Mouse (Mus musculus): ENCODE data around the gene Ctnnd1.
A peak's percentile ranks its signal among the peaks of the same experiment; 100 is the strongest.
"Not testable (repeated sequence)": the region's sequence is repeated elsewhere in the genome, so short reads cannot be mapped to it uniquely, and the experiment has no call there.

Gene Ctnnd1

GRCm38 (mm10) chr2:84650464-84651195, at the start of gene Ctnnd1:
TSS of gene Ctnnd1 (minus strand) at chr2:84650765.
- DNase-seq (ENCODE audit: low spot score in 2 of 2): peak; percentile 43 to 76

- DNase-seq (ENCODE audit: low spot score in 2 of 2): no peak
Observed at GRCm38 (mm10) chr2:84695007-84695695, 44.6 kb upstream of the Ctnnd1 start.

DNA sequence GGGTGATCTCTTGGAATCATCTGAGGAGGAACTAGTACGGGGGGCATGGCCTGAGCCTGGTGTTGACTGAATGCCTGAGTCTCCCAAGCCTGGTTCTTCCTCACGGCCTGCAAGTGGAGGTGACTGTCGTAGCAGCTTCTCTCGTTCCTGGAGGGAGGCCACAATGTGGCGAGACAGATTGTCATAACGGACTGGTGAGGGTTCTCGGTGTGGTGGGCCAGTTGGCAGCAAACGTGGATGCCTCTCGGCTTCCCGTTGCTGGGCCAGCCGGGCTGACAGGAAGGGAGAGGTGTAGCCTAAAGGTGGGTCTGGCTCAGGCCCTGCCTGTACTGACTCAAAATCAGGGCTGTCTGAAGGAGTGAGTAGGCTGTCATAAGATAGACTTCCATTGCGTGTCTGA, 39.5 kb upstream of the Ctnnd1 start:
- DNase-seq (ENCODE audit: low spot score in 2 of 2): no peak

- no peak for DNase-seq (ENCODE audit: low spot score in 2 of 2)
Observed at GRCm38 (mm10) chr2:84688080-84688844, 37.7 kb upstream of the Ctnnd1 start.

DNA sequence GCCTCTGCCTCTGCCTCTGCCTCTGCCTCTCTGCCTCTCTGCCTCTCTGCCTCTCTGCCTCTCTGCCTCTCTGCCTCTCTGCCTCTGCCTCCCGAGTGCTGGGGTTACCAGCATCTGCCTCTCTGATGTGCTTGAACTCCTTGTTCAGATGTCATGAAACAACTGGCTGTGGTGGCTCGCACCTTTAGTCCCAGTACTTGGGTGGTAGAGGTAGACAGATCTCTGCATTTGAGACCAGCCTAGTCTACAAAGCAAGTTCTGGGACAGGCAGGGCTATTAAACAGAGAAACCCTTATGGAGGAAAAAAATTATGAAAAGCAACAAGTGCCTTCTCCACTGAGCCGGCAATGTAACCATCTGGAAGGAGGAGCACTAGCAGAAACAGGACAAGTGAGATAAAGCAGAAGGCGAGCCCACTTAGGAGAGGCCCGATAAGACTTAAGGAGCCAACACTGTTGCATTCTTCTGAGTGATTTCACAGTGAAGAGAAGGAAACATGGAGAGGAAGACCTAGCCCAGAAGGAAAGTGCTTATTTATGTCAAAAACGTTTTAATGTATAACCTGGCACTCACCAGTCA, 32.1 kb upstream of the Ctnnd1 start:
- DNase-seq (ENCODE audit: low spot score in 2 of 2): no peak

- no peak for DNase-seq (ENCODE audit: low spot score in 2 of 2)
Observed at GRCm38 (mm10) chr2:84679016-84679415, 28.5 kb upstream of the Ctnnd1 start, which contains the start of gene Tmx2. TSS of gene Tmx2 (minus strand) at chr2:84679140.

DNA sequence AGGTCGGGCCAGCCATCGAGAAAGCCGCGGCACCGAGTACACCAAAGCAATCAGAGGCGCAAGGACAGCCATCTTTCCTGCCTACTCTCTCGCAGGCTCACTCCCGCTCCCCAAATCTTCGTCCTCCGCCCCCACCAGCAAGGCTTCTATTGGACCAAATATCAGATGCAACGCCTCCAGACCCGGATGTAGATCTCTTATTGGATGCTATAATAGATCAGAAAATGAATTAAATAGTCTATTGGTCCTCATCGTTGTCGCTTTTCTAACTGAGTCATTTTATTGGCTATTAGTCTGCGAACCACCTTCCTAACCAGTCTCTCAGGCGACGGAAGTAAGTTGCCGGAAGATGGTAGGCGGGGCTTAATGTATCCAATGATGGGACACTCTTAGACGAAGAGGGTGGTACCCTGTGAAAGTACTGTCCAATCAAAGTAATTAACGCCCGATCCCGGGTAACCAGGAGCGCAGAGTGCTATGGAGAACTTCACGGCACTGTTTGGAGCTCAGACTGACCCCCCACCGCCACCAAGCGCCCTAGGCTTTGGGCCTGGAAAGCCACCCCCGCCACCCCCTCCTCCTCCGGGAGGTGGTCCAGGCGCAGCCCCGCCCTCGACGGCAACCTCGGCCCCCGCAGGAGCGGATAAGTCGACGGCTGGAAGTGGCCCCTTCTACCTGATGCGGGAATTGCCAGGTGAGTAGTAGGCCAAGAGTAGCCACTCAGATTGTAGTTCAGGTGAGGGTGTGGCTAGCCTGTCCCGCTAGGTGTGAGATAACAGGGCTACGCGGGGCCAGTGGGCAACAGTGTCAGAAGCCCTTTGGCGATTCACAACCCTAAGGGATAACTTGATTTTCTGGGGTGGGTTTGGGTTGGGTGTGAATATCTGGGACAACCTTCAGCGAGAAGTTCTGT, 27.7 kb upstream of the Ctnnd1 start, which contains the start of the genes Gm28635 and Med19:
TSS of gene Gm28635 (minus strand) at position 74 of the 913 bp plus-strand sequence.
TSS of gene Med19 (plus strand) at position 435 of the 913 bp plus-strand sequence.
- DNase-seq (ENCODE audit: low spot score in 2 of 2): peak; percentile 59 to 83

DNA sequence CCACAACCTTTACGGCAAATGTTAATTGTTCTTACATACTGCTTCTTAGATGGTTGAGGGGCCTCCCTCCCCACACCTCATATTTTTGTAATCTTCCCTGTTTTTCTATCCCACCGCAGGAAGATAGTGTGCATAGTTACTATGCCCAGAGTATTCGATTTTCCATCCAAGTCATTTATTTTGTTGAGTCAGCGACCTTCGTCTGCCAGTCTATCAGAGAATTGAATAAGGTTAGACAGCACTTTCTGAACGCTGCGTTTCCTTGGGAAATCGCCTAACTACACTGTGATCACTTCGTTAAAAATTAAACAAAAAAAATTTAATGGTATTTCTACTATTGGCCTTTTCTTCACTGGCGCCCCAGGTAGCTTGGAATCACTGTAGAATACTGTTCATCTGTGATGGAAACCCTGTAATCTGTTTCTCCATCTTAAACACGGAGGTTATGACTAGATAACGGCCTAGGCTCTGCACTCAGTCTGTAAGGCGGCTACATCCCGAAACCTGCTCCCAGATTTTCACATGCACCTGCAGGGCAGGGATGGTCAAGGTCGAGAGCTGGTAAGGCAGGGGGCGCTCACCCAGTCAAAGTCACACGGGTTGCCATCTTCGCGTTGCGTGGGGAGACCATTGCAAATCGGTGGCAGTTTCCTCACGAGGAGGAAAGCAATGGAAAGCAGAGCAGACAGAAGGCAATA, 26.9 kb upstream of the Ctnnd1 start:
- no peak for DNase-seq (ENCODE audit: low spot score in 2 of 2)

DNA sequence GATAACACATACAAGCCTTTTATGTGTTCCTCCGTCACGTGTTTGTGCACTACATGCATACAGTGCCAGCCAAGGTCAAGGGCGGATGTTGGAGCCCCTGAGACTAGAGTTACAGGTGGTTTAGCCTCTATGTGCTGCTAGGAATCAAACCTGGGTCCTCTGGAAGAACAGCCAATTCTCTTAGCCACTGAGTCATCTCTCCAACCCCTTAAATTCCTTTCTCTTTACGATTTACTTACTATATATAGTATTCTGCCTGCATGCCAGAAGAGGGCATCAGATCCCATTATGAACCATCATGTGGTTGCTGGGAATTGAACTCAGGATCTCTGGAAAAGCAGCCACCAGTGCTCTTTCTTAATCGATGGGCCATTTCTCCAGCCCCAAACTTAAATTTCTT, 21.0 kb upstream of the Ctnnd1 start:
- not testable (repeated sequence) for DNase-seq (ENCODE audit: low spot score in 2 of 2)

DNA sequence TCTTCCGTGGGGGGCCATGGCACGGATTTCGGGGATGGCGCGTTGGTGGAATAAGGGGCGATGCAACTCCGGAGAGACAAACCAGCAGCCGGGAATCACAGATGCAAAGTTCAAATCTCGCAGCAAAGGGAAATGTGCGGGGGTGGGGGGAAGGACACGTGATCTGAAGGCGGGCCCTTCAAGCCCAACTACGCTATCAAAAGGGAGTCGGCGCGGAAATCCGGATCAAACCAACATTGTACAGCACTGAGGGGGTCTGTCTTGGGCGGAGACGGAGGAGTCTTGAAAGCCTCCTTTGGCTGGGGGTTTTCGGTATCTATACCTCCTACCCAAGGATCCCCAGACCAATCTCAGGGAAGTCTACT, 20.0 kb upstream of the Ctnnd1 start, which contains the start of gene Selenoh:
TSS of gene Selenoh (minus strand) at position 202 of the 365 bp plus-strand sequence.
- peak; percentile 75 to 86 for DNase-seq (ENCODE audit: low spot score in 2 of 2)

- DNase-seq (ENCODE audit: low spot score in 2 of 2): peak in 1 of 2 experiments; percentile 37
Observed at GRCm38 (mm10) chr2:84669828-84670568, 19.4 kb upstream of the Ctnnd1 start.

- DNase-seq (ENCODE audit: low spot score in 2 of 2): no peak
Observed at GRCm38 (mm10) chr2:84666081-84666480, 15.5 kb upstream of the Ctnnd1 start.

DNA sequence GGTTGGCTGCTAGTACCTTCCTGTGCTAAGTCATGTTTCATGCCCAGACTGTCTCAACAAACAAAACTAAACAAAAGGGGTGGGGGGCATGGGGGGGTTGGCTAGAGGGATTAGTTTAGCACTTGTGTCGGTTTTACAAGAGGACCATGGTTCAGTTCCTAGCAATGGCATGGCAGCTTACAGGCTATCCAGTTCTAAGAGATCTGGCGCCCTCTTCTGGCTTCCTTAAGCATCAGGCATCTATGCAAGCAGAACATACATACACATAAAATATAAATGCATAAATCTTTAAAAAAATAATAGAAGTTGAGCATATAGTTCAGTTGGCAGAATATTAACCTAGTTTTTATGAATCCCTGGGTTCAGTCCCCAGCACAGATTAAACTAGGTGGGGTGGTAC, 12.3 kb upstream of the Ctnnd1 start:
- DNase-seq (ENCODE audit: low spot score in 2 of 2): no peak

DNA sequence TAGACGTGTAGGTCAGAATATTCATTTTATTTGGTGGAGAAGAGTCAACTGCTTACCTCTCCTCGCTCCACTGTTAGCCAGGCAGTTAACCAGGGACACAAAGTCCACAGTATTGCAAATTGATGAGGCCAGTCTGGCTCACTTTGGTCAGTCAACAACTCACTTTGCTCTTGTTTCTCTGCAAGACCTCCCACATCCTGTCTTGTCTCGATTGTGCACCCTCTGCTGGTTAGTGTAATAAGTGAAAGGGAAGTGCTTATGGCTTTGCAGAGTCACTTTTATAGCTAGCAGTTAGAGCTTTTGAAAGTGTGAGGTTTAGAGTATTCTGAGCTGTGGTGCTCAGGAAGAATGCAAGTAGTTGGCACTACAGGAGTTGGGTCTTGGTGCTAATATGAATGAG, 9.7 kb upstream of the Ctnnd1 start:
- DNase-seq (ENCODE audit: low spot score in 2 of 2): no peak

DNA sequence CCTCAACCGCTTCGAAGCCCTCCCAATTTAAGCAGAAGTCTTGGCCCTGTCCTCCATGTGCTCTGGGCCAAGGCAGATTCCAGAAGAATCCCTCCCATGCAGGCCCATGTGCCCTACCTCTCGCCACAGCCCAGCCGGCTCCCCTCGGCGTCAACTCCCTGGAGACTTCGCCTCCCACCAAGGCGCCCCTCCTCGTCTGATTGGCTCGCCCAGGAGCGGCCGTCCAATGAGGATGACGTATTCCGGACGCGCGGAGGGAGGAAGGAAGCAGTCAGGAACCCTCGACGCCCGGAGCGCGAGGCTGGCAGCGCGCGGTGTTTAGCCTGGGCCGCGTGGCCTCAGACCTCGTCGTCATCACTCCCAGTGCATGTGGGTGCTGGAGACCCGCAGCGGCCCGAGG, 8.2 kb upstream of the Ctnnd1 start, which contains the start of gene Btbd18:
TSS of gene Btbd18 (plus strand) at position 274 of the 400 bp plus-strand sequence.
- DNase-seq (ENCODE audit: low spot score in 2 of 2): no peak

DNA sequence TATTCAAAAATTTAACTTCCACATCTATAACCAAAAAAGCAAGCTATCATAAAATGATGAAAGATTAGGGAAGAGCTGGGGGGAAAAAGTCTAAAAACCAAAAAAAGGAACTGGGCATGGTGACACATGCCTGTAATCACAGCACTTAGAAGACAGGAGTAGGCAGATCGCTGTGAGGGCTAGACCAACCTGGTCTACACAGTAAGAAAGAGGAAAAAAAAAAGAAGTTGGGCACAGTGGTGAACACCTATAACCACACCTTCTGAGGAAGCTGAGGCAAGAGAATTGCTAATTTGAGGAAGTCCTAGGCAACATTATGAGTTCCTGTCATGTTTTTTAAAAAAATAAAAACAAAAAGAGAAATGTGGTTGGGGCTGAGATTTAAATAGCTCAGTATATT, 5.3 kb upstream of the Ctnnd1 start:
- DNase-seq (ENCODE audit: low spot score in 2 of 2): no peak

- no peak for DNase-seq (ENCODE audit: low spot score in 2 of 2)
Observed at GRCm38 (mm10) chr2:84653354-84653753, 2.8 kb upstream of the Ctnnd1 start.

GRCm38 (mm10) chr2:84649674-84650073, 891 bp downstream of the Ctnnd1 start:
- no peak for DNase-seq (ENCODE audit: low spot score in 2 of 2)

- DNase-seq (ENCODE audit: low spot score in 2 of 2): no peak
Observed at GRCm38 (mm10) chr2:84648369-84648768, 2.2 kb downstream of the Ctnnd1 start.
